Mouse (Mus musculus): Measurements from ENCODE around the gene Krt24.

Gene Krt24

GRCm38 (mm10) chr11:99284833-99285312 is at the start of gene Krt24:
Gene Krt24, minus strand, starts transcription at chr11:99285262.
- DNase-seq, result no peak

- no peak for DNase-seq
Observed at GRCm38 (mm10) chr11:99333426-99333825, 48.4 kb upstream of the Krt24 start.

- DNase-seq, result no peak
Observed at GRCm38 (mm10) chr11:99329655-99330054, 44.6 kb upstream of the Krt24 start.

- no peak for DNase-seq
Observed at GRCm38 (mm10) chr11:99322851-99323250, 37.8 kb upstream of the Krt24 start, which contains the start of gene Krt25. Gene Krt25, minus strand, starts transcription at chr11:99322951.

GRCm38 (mm10) chr11:99321094-99321493 is 36.0 kb upstream of the Krt24 start:
- no peak for DNase-seq

- DNase-seq, result no peak
Observed at GRCm38 (mm10) chr11:99319127-99319526, 34.1 kb upstream of the Krt24 start.

GRCm38 (mm10) chr11:99316543-99316942 is 31.5 kb upstream of the Krt24 start:
- DNase-seq, result no peak

- DNase-seq, result no peak
Observed at GRCm38 (mm10) chr11:99314594-99314993, 29.5 kb upstream of the Krt24 start.

- no peak for DNase-seq
Observed at GRCm38 (mm10) chr11:99310882-99311281, 25.8 kb upstream of the Krt24 start.

- DNase-seq, result peak; percentile 60
Observed at GRCm38 (mm10) chr11:99307579-99307978, 22.5 kb upstream of the Krt24 start.

- no peak for DNase-seq
Observed at GRCm38 (mm10) chr11:99295039-99295438, 10.0 kb upstream of the Krt24 start.

- peak; percentile 12 for DNase-seq
Observed at GRCm38 (mm10) chr11:99292846-99293245, 7.8 kb upstream of the Krt24 start.

- no peak for DNase-seq
Observed at GRCm38 (mm10) chr11:99284011-99284410, 1.1 kb downstream of the Krt24 start.

- DNase-seq, result no peak
Observed at GRCm38 (mm10) chr11:99283334-99283733, 1.7 kb downstream of the Krt24 start.

GRCm38 (mm10) chr11:99281116-99281515 is 3.9 kb downstream of the Krt24 start:
- DNase-seq, result no peak

- DNase-seq, result no peak
Observed at GRCm38 (mm10) chr11:99279986-99280385, 5.1 kb downstream of the Krt24 start.

GRCm38 (mm10) chr11:99276786-99277185 is 8.3 kb downstream of the Krt24 start:
- DNase-seq, result no peak

- DNase-seq, result no peak
Observed at GRCm38 (mm10) chr11:99275624-99276023, 9.4 kb downstream of the Krt24 start.

GRCm38 (mm10) chr11:99272721-99273120 is 12.3 kb downstream of the Krt24 start:
- DNase-seq, result no peak

- DNase-seq, result no peak
Observed at GRCm38 (mm10) chr11:99269192-99269591, 15.9 kb downstream of the Krt24 start.

- no peak for DNase-seq
Observed at GRCm38 (mm10) chr11:99265796-99266195, 19.3 kb downstream of the Krt24 start.

GRCm38 (mm10) chr11:99265220-99265619 is 19.8 kb downstream of the Krt24 start:
- DNase-seq, result no peak

GRCm38 (mm10) chr11:99256213-99256612 is 28.8 kb downstream of the Krt24 start:
- no peak for DNase-seq

- no peak for DNase-seq
Observed at GRCm38 (mm10) chr11:99255316-99255715, 29.7 kb downstream of the Krt24 start.

- DNase-seq, result no peak
Observed at GRCm38 (mm10) chr11:99253893-99254292, 31.2 kb downstream of the Krt24 start.

- no peak for DNase-seq
Observed at GRCm38 (mm10) chr11:99252671-99253070, 32.4 kb downstream of the Krt24 start.

All from liver (tissue).